ENCODE assay signal across 9 mouse cellular contexts in the genomic region with DNA sequence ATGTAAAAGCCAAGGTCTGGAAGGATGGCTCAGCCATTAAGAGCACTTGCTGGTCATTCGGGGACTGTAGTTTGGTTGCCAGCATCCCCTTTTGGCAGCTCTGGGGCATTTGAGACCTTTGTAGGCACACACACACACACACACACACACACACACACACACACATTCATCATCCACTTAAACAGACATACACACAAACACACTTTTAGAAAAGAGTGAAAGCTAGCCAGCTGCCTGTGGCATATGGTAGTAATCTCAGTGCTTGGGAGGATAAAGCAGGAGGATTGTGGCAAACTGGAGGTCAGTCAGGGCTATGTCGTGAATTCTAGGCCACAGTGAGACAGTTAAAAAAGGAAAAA. TPM values are rescaled to one million over a fixed set of nuclear protein-coding genes. Genes with fewer than 3 reads are reported as not detected.
DNase-seq lines count a peak whose midpoint lies in the region; ATAC-seq and TF ChIP-seq lines count a peak whose summit lies in the region.
"Had no signal": no experiment of that assay in that cellular context is flagged by ENCODE, and none has a peak within 500 bp of the region (broad histone marks: within the 10 kb centered on the region; RNA-seq: fewer than 3 reads in every experiment).

No protein-coding gene starts in this region.

- no peak for ATAC-seq in heart, embryonic 16.5 days (replicated peaks; ENCODE audit: extremely low read depth, insufficient read depth, low FRiP score)
- no peak for ATAC-seq in hindbrain, embryonic 14.5 days (ENCODE audit: low FRiP score)
- no peak for ATAC-seq in midbrain, embryonic 15.5 days (replicated peaks)

- H3K27ac ChIP-seq in heart, embryonic 16.5 days (ENCODE audit: low read length): peak overlapping the region; percentile 88
- peak overlapping the region; percentile 73 for H3K27ac ChIP-seq in bone marrow, adult 2 months (ENCODE audit: control insufficient read depth, insufficient read depth, low read depth, low read length, poor library complexity)
- H3K27ac ChIP-seq in hindbrain, embryonic 14.5 days: peak overlapping the region; percentile 87
- peak overlapping the region; percentile 84 for H3K27ac ChIP-seq in midbrain, embryonic 15.5 days

- H3K4me3 ChIP-seq in heart, embryonic 16.5 days (ENCODE audit: low read length): peak overlapping the region; percentile 81
- peak overlapping the region; percentile 65 for H3K4me3 ChIP-seq in bone marrow, adult 2 months (replicated peaks; ENCODE audit: control insufficient read depth, low read depth, low read length)
- H3K4me3 ChIP-seq in hindbrain, embryonic 14.5 days (replicated peaks; ENCODE audit: low read length): peak overlapping the region; percentile 92
- peak overlapping the region; percentile 94 for H3K4me3 ChIP-seq in midbrain, embryonic 15.5 days

- peaks cover 20% of the 10 kb centered on the region for H3K4me1 ChIP-seq in heart, embryonic 16.5 days (ENCODE audit: control insufficient read depth, insufficient read depth, low read length)
- peaks cover 23% of the 10 kb centered on the region for H3K4me1 ChIP-seq in bone marrow, adult 2 months (ENCODE audit: control insufficient read depth, insufficient read depth, low read length)
- peaks cover 15% of the 10 kb centered on the region for H3K4me1 ChIP-seq in hindbrain, embryonic 14.5 days (replicated peaks; ENCODE audit: control insufficient read depth, insufficient read depth, low read length)
- peaks cover 23% of the 10 kb centered on the region for H3K4me1 ChIP-seq in midbrain, embryonic 15.5 days

- H3K9me3 ChIP-seq in heart, embryonic 16.5 days (replicated peaks; ENCODE audit: control insufficient read depth, low read length): no peaks in the 10 kb centered on the region
- H3K9me3 ChIP-seq in hindbrain, embryonic 14.5 days (ENCODE audit: control insufficient read depth, low read length): no peaks in the 10 kb centered on the region
- H3K9me3 ChIP-seq in midbrain, embryonic 15.5 days: no peaks in the 10 kb centered on the region

- H3K36me3 ChIP-seq in heart, embryonic 16.5 days (ENCODE audit: control insufficient read depth, insufficient read depth): no peaks in the 10 kb centered on the region
- no peaks in the 10 kb centered on the region for H3K36me3 ChIP-seq in hindbrain, embryonic 14.5 days (replicated peaks; ENCODE audit: control insufficient read depth, insufficient read depth)
- no peaks in the 10 kb centered on the region for H3K36me3 ChIP-seq in midbrain, embryonic 15.5 days (replicated peaks)

- no peaks in the 10 kb centered on the region for H3K27me3 ChIP-seq in heart, embryonic 16.5 days (ENCODE audit: control insufficient read depth, insufficient read depth, low read length)
- no peaks in the 10 kb centered on the region for H3K27me3 ChIP-seq in hindbrain, embryonic 14.5 days (ENCODE audit: control insufficient read depth, insufficient read depth, low read length)
- H3K27me3 ChIP-seq in midbrain, embryonic 15.5 days (replicated peaks): no peaks in the 10 kb centered on the region
- H3K27me3 ChIP-seq: Patski had no signal

- peak overlapping the region; percentile 83 for H3K9ac ChIP-seq in heart, embryonic 16.5 days (ENCODE audit: low read length)
- peak overlapping the region; percentile 64 for H3K9ac ChIP-seq in hindbrain, embryonic 14.5 days
- H3K9ac ChIP-seq in midbrain, embryonic 15.5 days: peak overlapping the region; percentile 50; the same call in 1 of the 2 replicates

- no peak for TF ChIP-seq POLR2A in bone marrow, adult 2 months (IDR thresholded peaks at IDR 0.05; ENCODE audit: borderline replicate concordance, control insufficient read depth, low read depth, low read length)

- TF ChIP-seq CTCF in bone marrow, adult 2 months (IDR thresholded peaks at IDR 0.05; ENCODE audit: control insufficient read depth, insufficient read depth, low read length): no peak

- no peak for DNase-seq in heart, adult 8-10 months (ENCODE audit: low spot score)
- DNase-seq in hindbrain, embryonic 14.5 days (ENCODE audit: low spot score): no peak
- no peak for DNase-seq in urinary bladder, postnatal 36 days (ENCODE audit: low spot score in 2 of 2)
- no peak for DNase-seq in right cerebral cortex, postnatal 36 days (ENCODE audit: low spot score in 2 of 2)
- DNase-seq in thymus, postnatal 25 days: no peak

- H3K4me2 ChIP-seq in heart, embryonic 16.5 days (ENCODE audit: low read depth, low read length): peak overlapping the region; percentile 73
- peak overlapping the region; percentile 64 for H3K4me2 ChIP-seq in hindbrain, embryonic 14.5 days (replicated peaks)
- H3K4me2 ChIP-seq in midbrain, embryonic 15.5 days: peak overlapping the region; percentile 72

- 44% methylated on average over 2 of the region's 2 CpGs for WGBS in heart, embryonic 16.5 days
- 39% methylated on average over 2 of the region's 2 CpGs for WGBS in bone marrow, adult 2 months
- 33% methylated on average over 2 of the region's 2 CpGs for WGBS in hindbrain, embryonic 14.5 days
- WGBS in midbrain, embryonic 15.5 days: 52% methylated on average over 2 of the region's 2 CpGs

RNA-seq across cellular contexts. Expression of a gene that starts 0.8 kb away (rescaled TPM):
- 35.7 and 41.5 TPM in 2 replicates for polyA plus RNA-seq in heart, embryonic 16.5 days (2015; fragmentation: Nextera tagmentation; extraction: Ambion mirVana)
- 10 to 100 TPM; 48.0 to 58.0 (median 50.7) TPM for total RNA-seq in heart, adult 8-10 months (2022)
- 26.5 and 27.1 TPM in 2 replicates for polyA plus RNA-seq in bone marrow, adult 2 months (2011; ENCODE audit: insufficient read depth, insufficient read length, low replicate concordance, missing spikeins)
- polyA plus RNA-seq in hindbrain, embryonic 14.5 days (2014; fragmentation: Nextera tagmentation; extraction: Ambion mirVana): 44.1 and 44.7 TPM in 2 replicates
- 51.3 and 54.3 TPM in 2 replicates for polyA plus RNA-seq in midbrain, embryonic 15.5 days (2015; fragmentation: Nextera tagmentation; extraction: Ambion mirVana)

RNA-seq across cellular contexts. Expression of a gene that starts 49.6 kb away (rescaled TPM):
- 4.9 and 6.6 TPM in 2 replicates for polyA plus RNA-seq in heart, embryonic 16.5 days (2015; fragmentation: Nextera tagmentation; extraction: Ambion mirVana)
- total RNA-seq in heart, adult 8-10 months (2022): 10 to 100 TPM; 16.1 to 20.0 (median 18.2) TPM
- polyA plus RNA-seq in bone marrow, adult 2 months (2011; ENCODE audit: insufficient read depth, insufficient read length, low replicate concordance, missing spikeins): 4.1 and 6.5 TPM in 2 replicates
- 3.6 and 4.5 TPM in 2 replicates for polyA plus RNA-seq in hindbrain, embryonic 14.5 days (2014; fragmentation: Nextera tagmentation; extraction: Ambion mirVana)
- polyA plus RNA-seq in midbrain, embryonic 15.5 days (2015; fragmentation: Nextera tagmentation; extraction: Ambion mirVana): 4.6 and 5.1 TPM in 2 replicates

RNA-seq across cellular contexts. Expression of a gene that starts 49.8 kb away (rescaled TPM):
- polyA plus RNA-seq in heart, embryonic 16.5 days (2015; fragmentation: Nextera tagmentation; extraction: Ambion mirVana): 8.4 and 9.5 TPM in 2 replicates
- 1 to 10 TPM; 2.1 to 2.7 (median 2.3) TPM for total RNA-seq in heart, adult 8-10 months (2022)
- polyA plus RNA-seq in bone marrow, adult 2 months (2011; ENCODE audit: insufficient read depth, insufficient read length, low replicate concordance, missing spikeins): 6.6 TPM in 1 of 2 replicates, not detected in the other
- polyA plus RNA-seq in hindbrain, embryonic 14.5 days (2014; fragmentation: Nextera tagmentation; extraction: Ambion mirVana): 215 and 239 TPM in 2 replicates
- 303 and 316 TPM in 2 replicates for polyA plus RNA-seq in midbrain, embryonic 15.5 days (2015; fragmentation: Nextera tagmentation; extraction: Ambion mirVana)

RNA-seq across cellular contexts. Expression of a gene that starts 52.5 kb away (rescaled TPM):
- 141 and 145 TPM in 2 replicates for polyA plus RNA-seq in heart, embryonic 16.5 days (2015; fragmentation: Nextera tagmentation; extraction: Ambion mirVana)
- 10 to 100 TPM; 39.1 to 45.9 (median 43.7) TPM for total RNA-seq in heart, adult 8-10 months (2022)
- 43.5 and 60.2 TPM in 2 replicates for polyA plus RNA-seq in bone marrow, adult 2 months (2011; ENCODE audit: insufficient read depth, insufficient read length, low replicate concordance, missing spikeins)
- polyA plus RNA-seq in hindbrain, embryonic 14.5 days (2014; fragmentation: Nextera tagmentation; extraction: Ambion mirVana): 109 and 116 TPM in 2 replicates
- 119 and 127 TPM in 2 replicates for polyA plus RNA-seq in midbrain, embryonic 15.5 days (2015; fragmentation: Nextera tagmentation; extraction: Ambion mirVana)

Comparison
In these comparisons a context has a peak if more than half of its experiments do, and no peak if none do; other contexts are left out.
1. RNA of a gene that starts 49.8 kb away (polyA plus RNA-seq): 303 to 316 TPM in midbrain, embryonic 15.5 days and 215 to 239 TPM in hindbrain, embryonic 14.5 days; 8.4 to 9.5 TPM in heart, embryonic 16.5 days and 6.6 TPM in bone marrow, adult 2 months; every median in the first group is over 10 times any median in the second.
2. Peak in every context shown above with its lines, with median percentiles within 50 percentile points of each other: H3K27ac ChIP-seq, H3K4me2 ChIP-seq, H3K4me3 ChIP-seq and H3K9ac ChIP-seq.